Mouse (Mus musculus): ENCODE data around the gene Scgb1b7.
"Not testable (repeated sequence)": the region's sequence is repeated elsewhere in the genome, so short reads cannot be mapped to it uniquely, and the experiment has no call there.

The Scgb1b7 gene

GRCm38 (mm10) chr7:31712365-31712764 is at the start of gene Scgb1b7:
Gene Scgb1b7 (plus strand): TSS chr7:31712665.
- DNase-seq = not testable (repeated sequence)

GRCm38 (mm10) chr7:31705657-31706056 is 6.8 kb upstream of the Scgb1b7 start, which contains the start of gene Scgb2b7:
Gene Scgb2b7 (minus strand): TSS chr7:31705757.
- not testable (repeated sequence) for DNase-seq

All from thymus, postnatal 14 days (tissue).